Mouse (Mus musculus) heart, postnatal 0 days (tissue): ENCODE data around the gene Gtse1.

ENCODE experiments used
- CTCF ChIP-seq: IDR thresholded peaks from 2 replicates; pipeline ENCODE4 v1.5.1; 2016; ENCODE audit warnings: antibody characterized with exemption, control low read depth, low read depth
- EP300 ChIP-seq: IDR thresholded peaks from 2 replicates; pipeline ENCODE4 v1.6.1; 2016; ENCODE audit warnings: antibody characterized with exemption, low read depth

DNA sequence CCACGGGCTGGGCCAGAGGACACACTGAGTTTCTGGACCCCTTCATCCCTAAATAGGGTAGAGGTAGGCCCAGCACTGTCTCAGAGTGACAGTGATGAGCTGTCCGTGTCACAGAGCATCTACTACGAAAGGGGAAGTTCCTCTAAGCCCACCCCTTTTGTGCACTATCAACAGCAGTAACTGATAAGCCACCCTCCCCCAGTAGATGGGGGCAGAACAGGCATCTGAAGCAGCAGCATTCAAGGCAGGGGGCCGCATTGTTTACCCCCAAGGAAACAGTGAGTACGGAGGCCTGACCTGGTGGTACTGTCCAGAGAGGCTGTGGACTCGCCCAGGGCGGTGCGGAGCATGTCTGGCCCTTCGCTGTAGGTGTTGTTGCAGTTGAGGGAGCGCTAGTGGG, 43.0 kb downstream of the Gtse1 start:
- TF ChIP-seq CTCF (no peak), EP300 (no peak)
